Mouse (Mus musculus) ovary, postnatal 10 days (tissue): ENCODE results near the gene Bcan.
A peak's percentile ranks its signal among the peaks of the same experiment; 100 is the strongest.

Source experiments
- DNase-seq: peaks from one replicate; pipeline ENCODE4 v3.0.0; 2022; ENCODE audit warnings: low spot score

Gene Bcan

DNA sequence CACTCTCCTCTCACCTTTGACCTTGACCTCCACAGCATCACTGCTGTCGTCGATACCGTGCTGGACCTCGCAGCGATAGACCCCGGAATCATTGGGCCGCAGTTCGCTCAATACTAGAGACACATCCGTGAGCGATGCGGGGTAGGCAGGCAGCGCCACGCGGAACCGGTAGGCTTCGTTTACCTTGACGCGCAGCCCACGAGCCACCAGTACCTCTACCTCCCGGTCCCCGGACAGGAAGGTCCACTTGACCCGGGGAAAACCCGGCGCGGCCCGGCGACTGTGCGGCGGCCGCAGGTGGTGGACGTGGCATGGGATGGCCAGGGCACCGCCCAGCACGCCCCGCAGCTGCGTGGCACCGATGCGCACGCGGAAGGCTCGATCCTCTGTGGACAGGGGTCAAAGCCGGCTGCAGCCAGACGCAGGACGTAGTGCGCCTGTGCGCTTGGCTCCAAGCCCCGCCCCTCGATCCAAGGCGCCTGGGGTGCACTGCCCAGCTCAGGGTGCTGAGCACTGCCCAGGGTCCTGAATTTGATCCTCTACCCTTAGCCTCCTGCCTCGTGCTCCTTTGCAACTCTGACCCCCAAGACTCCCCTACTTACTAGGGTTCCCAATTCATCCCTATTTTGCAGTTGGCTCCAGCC is 2.9 kb downstream of the Bcan start:
- DNase-seq, result no peak

DNA sequence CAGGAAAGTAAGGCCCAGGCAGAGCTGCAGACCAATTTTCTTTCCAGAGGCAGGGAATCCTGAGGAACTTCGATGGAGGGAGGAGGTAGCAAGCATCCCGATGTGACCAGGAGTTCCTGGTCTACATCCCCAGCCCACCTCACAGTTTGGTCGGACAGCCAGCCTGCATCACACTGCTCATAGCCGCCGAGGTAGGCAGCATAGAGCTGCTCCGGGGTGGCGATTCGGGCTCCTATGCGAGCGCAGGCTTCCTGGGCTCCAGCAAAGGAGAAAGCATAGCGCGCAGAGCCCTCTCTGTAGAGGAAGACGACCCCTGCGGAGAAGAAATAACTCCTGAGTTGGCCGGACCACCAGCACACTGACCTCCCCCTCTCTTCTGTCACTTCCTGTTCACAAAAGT is 3.6 kb downstream of the Bcan start:
- DNase-seq, result no peak

DNA sequence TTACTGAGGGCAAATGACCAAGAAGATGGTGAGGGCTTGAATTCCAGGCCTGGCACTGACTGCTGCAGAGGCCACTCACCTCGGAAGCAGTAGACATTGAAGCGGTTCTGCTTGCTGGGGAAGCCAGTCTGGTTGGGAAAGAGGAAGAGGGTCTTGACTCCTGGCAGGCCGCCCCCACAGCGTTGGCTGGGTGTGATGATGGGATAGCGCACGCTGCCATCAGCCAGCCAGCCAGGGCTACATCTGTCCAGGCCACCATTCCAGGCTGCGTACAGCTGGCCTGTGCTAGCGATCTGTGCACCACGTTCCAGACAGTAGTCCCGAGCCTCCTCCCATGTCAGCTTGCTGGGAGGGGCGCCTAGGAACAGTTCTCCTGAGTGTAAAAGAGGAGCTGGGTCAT is 4.7 kb downstream of the Bcan start:
- DNase-seq, result no peak

DNA sequence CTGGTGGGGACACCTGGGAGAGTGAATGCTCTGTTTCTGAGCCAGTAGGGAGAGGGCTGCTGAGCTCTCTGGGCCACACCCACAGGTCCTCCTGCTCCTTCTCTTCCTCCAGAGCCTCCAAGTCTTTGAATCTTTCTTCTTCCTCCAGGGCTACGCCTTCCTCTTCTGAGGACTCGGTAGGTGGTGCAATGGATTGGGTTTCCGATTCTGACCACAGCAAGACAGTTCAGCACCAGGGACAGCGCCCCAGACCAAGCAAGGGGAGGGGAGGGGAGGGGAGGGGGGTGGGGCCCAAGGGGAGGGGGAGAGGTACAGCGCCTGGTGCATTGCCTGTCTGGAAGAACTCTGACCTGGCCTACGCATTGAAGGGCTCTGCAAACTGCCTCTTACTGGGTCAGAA is 6.6 kb downstream of the Bcan start:
- DNase-seq, result no peak

DNA sequence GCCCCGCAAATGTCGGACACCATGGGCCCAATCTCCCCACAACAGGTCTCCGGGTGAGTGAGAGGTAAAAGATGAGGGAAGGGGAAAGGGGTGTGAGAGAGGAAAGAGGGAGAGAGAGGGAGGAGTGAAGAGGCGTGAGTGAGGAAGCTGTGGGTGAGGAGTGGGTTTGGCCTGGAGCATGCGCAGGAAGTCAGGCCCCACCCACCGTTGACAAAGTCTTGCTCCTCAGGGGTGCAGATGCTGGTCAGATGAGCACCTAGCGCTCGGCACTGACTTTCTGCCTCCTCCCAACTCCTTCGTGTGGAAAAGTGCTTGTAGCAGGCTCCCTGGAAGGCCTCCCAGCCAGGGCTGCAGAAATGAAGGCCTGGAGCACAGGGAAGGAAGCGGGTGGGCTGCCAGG is 10.1 kb downstream of the Bcan start:
- no peak for DNase-seq

DNA sequence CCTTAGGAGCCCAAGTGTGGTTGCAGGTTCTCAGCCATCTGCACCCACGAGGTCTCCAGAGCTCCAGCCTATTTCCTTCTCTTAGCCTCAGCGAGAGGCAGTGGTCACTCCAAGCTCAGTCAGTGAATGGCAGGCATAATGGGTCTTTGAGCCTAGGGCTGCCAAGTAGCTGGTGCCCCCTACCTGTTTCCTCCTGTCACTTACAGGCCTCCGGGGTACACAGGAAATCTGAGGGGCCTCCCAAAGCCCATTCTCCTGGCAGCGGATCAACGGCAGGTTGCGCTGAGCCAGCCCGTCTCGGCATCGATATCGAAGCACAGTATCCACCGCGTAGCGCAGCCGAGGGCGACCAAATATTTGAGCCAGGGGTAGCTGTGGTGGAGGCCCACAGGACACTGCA is 12.0 kb downstream of the Bcan start:
- DNase-seq, result no peak

DNA sequence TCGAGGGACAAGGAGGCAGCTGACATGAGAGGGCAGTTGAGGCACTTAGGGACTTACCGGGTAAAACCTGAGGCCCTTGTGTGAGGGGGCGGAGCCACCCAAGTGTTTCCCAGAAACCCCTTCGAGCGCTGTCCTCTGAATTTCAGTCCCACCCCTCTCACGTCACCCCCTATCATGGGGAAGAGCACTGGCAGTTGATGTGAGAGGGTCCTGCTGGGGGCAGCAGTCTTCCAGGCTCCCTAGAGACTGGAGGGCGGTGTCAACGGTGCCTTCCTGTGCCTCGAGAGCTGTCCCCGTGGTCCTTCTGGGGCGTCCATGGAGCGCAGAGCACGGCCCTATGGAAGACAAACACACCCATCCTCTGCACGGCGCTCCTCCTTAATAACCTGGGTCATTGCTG is 12.4 kb downstream of the Bcan start:
- DNase-seq, result no peak

DNA sequence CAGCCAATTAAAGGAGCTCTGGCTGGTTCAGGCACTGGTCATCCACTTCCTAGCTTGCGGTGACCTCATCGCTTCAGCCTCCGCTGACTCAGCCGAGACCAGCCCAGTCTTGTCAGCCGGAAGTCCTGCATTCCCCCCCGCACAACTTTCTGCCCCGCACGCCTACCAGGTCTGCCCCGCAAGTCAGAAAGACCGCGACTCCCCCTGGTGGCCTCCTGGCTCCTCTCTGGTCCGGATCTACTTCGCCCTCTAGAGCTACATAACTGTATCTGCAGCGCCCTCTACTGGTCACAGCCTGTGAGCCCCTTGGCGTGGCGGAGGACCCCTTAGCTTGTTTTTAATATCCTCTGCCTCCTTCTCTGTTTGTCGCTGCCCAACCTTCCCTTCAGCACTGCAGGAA is 13.2 kb downstream of the Bcan start:
- peak; percentile 92 for DNase-seq

DNA sequence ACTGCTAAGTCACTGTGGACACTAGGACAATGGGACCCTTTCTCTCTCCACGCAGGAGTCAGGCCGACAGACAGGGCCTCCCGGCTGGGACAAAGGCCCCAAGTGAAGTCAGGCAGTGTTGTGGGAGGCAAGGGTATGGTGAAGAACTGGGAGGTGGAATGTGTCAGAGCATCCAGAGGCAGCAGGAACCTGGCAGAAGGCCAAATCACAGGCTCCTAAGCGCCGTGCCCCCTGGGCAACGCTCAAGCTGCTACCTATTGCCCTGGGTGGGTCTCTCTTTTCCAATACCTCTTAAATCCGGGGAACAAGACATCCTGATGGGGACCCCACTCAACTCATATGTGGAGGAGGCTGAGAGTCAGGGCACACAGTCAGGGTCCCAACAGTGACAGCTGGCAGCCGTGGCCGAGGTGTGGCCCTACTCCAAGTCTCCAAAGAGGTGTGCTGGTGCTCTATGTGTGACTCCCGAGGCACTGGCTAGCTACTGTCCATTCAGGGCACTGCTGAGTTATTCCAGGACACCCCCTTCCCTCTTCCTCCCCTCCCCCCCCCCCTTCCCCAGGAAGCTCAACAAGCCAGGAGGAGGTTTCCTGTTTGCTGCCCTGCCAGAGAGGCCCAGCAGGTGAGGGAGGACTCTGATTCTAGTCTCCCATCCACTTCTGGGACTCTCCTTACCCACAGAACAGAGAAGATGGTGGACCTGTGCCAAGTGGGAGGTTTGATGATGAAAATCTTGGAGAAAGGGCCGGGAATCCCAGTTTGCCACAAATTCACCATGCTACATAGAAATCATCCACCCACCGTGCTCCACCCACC is 14.3 kb downstream of the Bcan start:
- DNase-seq, result no peak

DNA sequence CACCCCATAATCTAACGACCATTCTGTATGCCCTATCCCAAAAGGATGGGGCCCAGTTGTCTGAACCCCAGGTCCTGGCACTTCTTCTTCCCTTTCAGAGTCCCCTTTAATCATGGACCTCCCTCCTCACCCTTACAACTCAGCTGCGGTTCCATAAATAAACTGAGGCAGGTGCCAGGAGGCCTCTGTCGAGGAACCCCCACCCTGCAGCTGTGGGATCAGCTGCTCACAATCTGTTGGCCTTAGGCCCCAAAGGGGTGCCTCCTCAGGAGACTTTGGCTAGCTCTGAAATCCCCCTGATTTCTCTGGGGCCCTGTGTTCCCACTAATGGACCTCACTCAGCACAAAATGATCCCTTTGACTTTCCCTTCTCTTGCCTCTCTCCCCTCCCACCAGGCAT is 15.9 kb downstream of the Bcan start:
- DNase-seq, result no peak

DNA sequence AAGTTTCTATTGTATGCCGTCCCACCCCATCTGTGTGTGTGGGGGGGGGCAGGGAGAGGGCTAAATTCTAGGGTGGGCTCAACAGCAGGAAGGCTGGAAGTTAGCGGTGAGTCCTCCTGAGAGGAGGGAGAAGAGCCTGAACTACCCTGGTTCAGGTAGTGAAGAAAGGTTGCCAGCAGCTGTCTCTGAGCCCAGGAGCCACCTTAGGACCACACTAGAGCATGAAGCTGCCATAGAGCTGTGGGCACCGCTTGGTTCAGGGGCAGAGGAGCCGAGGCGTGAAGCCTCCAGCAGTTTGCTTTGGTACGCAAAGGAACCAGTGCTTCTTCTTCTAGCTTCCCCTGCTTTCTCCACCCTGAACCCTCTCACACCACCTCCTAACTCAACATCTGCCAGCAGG is 16.4 kb downstream of the Bcan start:
- no peak for DNase-seq

DNA sequence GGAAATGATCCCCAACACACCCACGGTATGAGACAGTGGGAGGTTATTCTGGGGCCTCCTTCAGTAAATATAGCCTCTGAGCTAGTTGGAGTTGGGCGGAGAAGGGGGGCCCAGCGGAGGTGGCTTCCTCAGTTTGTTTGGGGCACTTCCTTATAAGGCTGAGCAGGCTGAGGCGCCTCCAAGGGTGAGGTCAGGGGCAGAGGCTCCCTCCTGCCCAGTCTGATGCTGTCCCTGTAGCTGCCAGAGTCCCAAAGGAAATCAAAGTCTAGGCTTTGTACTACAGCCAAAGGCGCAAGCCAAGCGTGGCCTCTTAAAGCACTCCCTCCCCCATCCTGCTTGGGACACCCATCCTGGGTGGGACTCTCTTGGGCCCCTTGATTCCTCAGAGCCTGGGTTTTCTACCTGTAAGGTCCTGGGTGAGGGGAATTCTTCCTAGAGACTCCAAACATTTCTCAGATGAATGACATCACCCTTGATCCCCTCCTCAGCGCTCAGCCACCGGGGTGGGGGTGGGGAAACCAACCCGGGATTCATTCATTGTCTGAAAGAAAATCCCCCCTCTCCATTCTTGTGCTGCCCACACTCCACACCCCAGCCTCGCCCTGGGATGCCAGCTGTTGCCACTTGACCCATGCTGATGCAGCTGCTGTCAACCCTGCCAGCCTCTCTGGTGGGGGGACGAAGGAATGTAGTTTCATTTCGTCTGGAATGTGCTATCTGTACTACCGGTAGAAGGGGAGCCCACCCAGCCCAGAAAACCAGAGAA is 17.0 kb downstream of the Bcan start:
- DNase-seq, result no peak

DNA sequence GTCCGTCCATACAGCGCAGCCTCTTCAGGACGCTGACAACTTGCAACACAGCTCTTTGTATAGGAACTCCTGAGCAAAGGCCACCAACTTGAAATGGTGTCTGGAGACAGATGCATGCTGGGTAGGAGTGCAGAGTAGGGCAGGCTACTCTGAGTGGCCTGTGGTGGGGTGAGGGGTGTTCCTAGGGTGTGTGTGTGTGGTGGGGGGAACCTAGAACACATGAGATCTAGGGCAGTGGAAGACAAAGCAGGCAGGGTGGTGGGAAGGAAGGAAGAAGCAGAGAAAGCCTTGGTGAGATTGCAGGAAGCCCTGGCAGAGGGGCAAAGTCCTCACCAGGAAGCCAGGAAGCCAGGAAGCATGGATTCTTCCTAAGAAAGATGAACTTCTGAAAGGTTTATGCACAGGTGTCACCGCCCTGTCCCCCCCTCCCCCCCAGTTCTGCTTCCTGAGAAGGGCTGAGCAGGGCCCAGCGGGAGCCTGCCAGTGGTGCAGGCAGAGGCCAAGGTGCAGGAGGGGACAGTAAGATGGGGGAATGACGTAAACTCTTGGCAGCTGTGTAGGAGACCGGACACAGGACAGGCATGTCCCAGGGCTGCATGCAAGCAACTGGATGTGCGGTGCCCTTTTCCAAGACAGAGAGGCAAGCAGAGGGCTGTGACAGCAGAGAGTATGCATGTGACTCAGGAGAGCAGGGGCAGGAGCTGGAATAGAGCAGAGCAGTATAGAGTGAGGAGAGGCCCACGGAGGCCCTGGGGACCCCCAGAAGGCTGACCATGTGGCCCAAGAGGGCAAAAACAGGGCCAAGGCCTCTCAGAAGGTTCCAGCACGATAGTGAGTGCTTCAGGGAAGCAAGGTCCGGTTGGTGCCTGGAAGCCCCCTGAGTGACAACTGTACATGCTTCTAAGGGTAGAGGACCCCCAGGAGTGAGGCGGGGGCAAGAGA is 17.9 kb downstream of the Bcan start:
- no peak for DNase-seq

DNA sequence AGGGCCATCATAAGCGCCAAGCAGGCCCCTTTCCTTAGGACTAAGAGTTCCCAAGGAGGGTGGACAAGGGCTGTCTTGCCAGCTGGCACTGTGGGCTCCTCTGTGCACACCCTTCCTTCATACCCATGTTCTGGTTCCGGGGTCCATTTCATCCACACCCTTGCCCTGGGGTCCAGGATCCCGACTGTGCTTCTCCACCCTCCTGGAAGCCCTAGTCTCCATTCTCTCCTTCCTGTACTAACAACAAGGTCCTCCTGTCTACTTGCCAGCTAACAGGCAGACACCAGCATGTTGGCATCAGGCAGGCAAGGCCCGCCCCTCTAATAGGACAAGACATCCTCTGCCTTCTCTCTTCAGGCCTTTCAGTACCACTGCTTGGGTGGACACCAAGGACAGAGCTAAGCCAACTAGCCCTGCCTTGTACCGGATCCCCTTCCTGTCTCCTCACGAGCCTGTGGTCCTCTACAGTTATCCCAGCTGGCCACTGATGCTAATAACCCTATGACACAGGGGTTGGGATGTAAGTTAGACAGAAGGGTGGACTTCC is 18.7 kb downstream of the Bcan start:
- DNase-seq, result no peak

DNA sequence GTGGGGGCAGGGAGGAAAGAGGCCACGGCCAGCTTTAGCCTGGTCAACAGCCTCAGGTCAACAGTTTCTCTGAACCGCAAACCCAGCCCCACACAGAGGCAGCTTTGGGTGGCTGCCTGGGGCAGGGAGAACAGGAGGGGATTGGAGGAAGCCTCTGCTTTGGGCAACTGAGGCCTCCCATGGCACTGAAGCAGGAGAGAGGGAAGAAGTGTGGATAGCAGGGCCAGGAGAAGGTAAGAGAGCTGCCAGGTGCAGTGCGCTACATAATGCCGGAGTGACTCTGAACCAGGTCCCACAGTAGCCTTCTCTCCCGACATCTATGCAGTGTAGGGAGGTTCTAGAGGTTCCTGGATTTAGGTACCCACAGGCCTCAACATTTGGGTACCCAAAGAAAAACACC is 19.3 kb downstream of the Bcan start:
- DNase-seq, result no peak

DNA sequence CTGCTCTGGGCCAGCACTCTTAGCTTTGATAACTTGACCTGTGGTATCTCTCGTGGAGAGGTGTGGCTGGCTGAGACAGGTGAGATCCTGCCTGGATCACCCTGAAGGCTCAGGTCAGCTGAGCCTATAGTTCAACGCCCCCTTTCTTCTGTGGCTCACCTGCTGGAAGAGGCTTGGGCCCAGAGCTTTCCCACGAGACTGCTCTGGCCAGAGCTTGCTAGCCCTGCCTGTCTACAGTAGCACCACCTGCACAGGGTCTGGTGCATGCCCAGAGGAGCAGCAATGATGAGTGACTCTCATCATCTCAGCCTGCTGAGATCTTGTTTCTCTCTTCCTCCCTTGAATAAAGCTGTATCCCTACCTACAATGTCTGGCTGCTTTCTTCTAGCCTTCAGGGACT is 19.9 kb downstream of the Bcan start:
- DNase-seq, result no peak

DNA sequence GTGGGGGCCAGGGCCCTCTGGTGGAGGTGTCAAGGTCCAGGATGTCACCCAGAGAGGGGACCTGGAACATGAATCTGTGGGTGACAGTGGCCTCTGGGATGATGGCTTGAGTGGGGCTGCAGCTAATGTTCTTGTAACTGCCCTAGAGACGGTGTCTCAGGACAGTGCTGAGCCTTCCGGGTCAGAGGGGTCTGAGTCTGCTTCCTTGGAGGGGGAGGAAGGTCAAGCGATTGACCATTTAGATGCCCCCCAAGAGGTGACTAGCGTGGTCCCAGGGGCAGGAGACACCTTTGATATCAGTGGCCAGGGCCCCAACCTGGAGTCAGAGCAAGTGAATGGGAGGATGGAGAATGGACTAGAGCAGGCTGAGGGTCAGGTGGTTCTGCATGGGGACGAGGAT is 20.5 kb downstream of the Bcan start:
- DNase-seq, result no peak

DNA sequence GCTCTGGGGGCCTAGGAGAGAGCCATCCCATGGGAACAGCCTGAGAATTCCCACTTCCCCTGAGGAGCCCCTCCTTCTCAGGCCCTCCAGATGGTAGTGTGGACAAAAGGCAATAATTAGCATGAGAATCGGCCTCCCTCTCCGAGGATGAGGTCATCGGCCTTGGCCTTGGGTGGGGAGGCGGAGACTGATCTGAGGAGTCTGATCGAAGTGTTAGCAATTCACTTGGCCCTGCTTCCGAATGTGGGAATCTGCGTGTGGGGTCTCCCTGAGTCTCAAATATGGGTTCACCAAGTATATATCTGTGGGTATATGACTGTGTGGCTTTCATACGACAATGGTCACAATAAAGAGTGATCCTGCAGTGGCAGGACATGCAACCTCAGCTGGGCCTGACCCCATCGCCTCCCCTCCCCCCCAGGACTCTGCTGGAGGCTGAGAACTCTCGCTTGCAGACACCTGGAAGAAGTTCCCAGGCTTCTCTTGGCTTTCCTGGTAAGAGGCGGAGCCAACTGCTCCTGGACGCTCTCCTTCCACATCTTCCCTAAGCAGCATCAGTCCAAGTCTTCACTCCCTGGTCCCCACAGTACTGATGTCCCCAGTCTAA is 25.5 kb downstream of the Bcan start:
- no peak for DNase-seq

DNA sequence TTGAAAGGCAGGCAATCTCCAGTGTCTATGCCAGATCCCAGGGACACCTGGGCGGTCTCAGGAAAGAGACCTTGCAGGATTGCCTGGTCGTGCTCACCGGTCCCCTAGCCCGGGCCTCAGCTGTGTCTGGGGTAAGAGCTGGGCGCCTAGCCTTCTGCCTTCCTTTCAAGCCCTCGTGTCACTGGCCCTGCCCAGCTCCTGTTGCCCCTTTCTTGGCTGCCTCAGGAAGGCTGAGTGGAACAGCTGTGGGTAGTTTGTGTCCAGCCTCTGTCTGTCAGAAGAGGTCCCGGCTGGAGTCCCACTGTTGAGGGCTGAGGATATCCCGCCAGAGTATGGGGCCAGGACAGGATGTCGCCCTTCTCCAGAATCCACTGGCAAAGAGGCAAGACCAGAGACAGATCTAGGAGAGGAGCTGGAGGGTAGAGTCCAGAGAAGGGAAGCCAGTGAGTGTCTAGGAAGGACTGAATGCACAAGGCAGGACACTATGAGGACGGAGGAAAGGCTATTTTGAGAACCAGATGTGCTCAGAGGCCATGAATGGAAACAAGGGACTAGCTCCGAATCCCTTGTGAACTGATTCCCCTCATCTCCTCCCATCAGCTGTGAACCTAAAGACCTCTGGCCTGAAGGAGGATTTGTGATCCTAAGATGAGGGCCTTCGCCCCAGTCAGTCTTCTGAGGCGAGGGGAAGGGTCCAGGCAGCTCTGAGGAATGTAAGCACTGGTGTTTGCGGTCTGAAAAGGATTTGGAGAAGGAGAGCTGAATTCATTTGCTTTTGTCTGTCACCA is 26.2 kb downstream of the Bcan start:
- DNase-seq, result no peak

DNA sequence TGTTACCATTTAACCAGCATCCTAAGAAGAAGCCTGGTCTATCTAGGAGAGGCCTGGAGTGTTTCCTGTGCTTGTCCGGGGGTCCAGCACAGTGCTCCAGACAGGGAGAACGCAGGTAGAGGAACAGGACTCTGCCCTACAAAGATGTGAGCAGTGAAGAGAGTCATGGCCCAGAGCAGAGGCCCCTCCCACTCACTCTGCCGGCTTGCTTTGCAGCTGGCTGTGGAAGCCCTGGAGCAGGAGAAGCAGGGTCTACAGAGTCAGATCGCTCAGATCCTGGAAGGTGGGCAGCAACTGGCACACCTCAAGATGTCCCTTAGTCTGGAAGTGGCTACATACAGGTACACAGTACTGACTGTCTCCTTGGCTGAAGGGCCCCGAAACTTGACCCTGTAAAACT is 27.3 kb downstream of the Bcan start:
- no peak for DNase-seq
